Mouse (Mus musculus) adrenal gland, adult 18-20 months (tissue): ENCODE results near the gene Hist1h1a. TPM values are rescaled to one million over a fixed set of nuclear protein-coding genes. Genes with fewer than 3 reads are reported as not detected.

Experiments used
- DNase-seq, 2 experiments: peaks; one replicate each; pipeline ENCODE4 v3.0.0; 2021 to 2022; ENCODE audit warnings: low spot score in 2 of 2
- total RNA-seq, 2 experiments: library from RNA; stranded (reverse); gene quantifications; 1 replicate in 1 of 2; 2 replicates in 1 of 2; pipeline ENCODE4 v1.2.3; 2021

Gene Hist1h1a
- total RNA-seq, 2 experiments from 2014 or later = 7.1 to 14.2 TPM

DNA sequence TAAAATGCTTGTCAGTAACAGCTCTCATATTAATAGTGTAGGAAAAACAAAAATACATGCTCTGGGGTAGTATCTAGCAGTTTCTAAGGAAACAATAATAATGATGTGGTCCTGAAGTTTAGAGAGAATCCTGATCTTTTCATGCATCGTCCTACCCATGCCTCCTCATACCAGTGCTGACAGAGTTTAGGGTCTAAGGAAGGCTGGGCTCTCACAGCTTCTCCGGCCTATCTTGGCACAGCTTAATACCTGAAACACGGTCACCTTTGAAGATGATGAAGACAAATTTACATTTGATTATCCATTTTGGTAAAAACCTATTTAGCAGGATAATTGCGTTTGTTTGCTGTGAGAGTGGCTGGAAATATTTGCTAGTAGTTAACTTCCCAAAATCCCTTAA, 19.5 kb upstream of the Hist1h1a start:
- DNase-seq = no peak

DNA sequence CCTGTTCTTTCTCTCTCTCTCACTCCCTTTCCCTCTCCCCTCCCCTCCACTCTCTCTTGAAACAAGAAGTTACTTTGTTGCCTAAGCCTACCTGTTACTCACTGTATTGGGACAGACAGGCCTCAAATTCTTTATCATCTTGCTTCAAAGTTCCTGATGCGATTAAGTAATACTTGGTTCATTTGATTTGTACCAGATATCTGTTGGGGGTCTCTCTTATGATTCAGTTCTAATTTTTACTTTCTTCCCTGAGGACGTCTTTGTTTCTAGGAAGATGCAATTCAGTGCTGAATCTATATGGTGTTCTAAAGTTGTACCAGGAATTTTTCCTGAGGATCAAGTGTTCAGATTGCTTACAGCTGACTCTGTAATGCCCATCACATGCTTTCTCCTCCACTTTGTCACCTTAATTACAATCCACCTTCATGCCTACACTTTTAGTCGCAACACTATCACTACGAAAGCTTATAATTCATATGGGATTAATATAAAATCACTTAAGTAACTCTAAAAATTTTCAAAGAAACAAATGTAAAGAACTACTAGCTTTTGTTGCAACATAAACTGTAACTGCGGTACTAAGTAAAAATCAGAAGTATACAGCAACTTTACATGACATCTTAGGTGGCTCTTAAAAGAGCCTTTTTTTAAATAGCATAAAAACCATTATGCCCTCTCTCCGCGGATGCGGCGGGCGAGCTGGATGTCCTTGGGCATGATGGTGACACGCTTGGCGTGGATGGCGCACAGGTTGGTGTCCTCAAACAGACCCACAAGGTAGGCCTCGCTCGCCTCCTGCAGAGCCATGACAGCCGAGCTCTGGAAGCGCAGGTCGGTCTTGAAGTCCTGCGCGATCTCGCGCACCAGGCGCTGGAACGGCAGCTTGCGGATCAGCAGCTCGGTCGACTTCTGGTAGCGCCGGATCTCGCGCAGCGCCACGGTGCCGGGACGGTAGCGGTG, 18.8 kb upstream of the Hist1h1a start:
- no peak for DNase-seq

DNA sequence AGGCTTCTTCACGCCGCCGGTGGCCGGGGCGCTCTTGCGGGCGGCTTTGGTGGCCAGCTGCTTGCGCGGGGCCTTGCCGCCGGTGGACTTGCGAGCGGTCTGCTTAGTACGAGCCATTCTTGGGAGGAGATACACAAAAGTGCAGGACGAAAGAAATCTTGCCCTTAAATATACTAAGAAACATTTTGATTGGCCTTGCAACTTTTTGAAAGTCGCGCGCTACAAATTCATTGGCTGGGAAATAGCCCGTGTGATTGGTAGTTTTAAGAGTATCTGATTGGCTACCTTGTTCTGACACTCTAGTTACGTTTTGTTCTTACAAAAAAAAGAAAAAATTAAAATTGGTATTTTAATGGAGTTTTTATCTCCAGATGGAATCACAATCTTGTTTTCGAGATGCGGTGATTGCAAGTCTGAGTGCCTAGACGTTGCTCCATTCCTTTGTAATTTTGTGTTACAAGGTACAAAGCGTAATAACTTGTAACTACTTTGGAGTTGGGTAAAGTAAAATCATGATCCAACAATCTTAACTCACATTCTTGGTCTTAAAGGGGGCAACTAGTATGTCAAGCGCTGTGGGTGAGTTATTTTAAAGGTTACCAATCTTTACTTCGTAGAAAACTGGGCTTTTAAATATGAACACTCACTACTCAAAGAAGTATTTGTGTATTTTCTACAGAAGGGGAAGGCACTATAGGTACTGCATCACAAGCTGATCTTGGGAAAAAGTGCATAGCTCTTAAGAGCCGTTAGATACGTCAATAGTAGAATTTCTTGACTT, 17.9 kb upstream of the Hist1h1a start, which contains the start of gene Hist1h3c:
Gene Hist1h3c, minus strand, starts transcription at position 222 of the 781 bp plus-strand sequence.
- DNase-seq = peak; percentile 76 to 79

DNA sequence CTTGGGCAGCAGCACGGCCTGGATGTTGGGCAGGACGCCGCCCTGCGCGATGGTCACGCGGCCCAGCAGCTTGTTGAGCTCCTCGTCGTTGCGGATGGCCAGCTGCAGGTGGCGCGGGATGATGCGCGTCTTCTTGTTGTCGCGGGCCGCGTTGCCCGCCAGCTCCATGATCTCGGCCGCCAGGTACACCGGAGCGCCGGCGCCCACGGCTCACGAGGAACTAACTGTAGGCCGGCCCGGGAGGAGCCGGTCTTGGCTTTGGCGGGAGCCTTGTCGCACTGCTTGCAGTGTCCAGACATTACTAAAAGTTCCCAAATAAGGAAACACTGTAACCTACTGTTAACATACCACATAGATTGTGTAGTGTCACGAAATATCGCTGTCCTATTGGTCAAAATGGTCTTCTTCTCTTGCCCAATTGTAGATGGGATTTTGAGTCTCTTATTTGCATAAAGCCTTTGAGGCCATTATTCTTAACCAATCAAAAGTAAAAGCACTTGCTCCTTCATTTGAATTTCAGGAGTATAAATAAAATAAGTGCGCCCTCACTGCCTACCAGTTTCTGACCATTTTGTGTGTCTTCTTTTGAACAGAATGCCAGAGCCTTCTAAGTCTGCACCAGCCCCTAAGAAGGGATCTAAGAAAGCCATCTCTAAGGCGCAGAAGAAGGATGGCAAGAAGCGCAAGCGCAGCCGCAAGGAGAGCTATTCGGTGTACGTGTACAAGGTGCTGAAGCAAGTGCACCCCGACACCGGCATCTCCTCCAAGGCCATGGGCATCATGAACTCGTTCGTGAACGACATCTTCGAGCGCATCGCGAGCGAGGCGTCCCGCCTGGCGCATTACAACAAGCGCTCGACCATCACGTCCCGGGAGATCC, 17.0 kb upstream of the Hist1h1a start, which contains the start of gene Hist1h2bb:
Gene Hist1h2bb, plus strand, starts transcription at position 534 of the 880 bp plus-strand sequence.
- DNase-seq = peak; percentile 55 to 65

DNA sequence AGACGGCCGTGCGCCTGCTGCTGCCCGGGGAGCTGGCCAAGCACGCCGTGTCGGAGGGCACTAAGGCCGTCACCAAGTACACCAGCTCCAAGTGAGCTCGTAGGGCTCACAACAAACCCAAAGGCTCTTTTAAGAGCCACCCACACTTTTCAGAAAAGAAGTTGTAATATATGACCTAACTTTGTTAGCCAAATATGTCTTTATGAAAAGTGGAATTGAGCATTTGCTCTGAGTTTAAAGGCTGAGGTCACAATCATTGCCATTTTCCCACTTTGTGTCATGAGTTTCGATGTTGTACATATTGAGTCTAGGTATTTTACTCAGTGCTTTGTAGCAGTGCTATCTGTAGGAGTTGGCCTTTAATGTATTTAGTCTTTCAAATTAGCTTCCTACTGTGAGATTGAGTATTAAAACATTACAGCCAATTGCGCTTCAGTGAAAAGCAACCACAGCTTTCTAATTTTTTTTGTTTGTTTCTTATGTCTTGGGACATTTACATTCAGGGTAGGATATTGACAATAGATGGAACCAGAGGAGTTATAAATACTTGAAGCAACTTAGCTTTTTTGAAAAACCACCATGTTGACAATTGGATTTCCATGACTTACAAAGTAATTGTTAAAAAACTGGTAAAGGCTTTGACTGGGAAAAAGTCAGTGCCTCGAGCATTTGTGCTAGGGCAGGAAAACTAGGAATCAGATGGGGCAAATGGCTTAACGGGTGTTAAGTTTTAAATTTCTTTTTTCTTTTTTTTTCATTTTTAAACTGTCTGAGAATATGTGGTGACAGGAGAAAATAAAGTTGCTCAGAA, 16.2 kb upstream of the Hist1h1a start:
- no peak for DNase-seq

DNA sequence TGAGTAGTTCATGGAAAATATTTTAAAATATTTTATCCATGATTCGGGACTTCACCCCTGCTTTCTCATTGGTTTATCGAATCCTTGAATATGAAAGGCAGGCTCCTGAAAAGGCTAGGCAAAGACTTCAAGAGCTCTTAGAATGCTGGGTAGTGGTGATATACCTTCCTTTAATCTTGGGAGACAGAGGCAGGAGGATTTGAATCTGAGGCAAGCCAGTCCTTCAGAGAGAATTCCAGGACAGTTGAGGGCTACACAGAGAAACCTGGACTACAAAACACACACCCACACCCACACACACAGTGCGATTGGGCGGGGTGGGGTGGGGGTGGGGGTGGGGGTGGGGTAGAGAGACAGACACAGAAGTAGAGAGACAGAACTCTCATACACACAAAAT, 15.6 kb upstream of the Hist1h1a start:
- no peak for DNase-seq

DNA sequence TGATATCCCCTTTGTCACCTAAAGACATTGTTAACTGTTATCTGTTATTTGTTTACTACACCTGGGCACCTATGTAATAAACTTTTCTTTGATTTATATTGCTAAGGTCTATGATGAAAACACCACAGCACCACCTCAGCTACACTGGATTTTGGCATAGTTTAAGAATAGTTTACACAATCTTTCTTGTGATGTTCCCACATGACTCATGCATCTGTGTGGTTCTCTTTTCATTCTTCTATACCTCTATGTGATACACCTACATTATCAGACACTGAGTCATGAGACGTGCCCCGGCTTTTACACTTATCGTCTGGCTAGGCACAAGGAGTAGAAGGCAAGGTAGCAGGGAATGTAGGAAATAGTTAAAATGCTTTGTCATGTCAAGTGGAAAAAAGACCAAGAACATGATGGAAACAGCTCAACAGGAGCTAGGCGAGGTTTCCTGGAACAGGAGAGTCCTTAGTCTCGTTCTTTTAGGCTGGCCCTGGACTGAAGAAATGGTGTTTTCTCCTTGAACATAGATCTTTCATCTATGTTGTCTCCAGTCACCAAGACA, 13.8 kb upstream of the Hist1h1a start:
- no peak for DNase-seq

DNA sequence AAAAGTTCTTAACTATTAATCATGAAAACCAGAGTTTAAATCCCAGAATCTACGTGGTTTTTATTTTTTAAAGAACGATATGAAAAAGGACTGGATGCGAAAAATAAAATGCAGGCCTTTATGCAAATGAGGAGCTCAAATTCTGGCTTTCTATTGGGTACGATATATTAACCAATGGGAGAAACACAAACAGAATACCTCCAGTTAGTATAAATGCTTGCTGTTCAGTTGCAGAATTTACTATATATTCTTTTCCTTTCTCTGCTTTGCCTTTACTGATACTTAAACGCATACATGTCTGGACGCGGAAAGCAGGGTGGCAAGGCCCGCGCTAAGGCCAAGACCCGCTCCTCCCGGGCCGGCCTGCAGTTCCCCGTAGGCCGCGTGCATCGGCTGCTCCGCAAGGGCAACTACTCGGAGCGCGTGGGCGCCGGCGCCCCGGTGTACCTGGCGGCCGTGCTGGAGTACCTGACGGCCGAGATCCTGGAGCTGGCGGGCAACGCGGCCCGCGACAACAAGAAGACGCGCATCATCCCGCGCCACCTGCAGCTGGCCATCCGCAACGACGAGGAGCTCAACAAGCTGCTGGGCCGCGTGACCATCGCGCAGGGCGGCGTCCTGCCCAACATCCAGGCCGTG, 12.5 kb upstream of the Hist1h1a start, which contains the start of gene Hist1h2ab:
Gene Hist1h2ab, plus strand, starts transcription at position 288 of the 639 bp plus-strand sequence.
- DNase-seq = peak in 1 of 2 experiments; percentile 43

DNA sequence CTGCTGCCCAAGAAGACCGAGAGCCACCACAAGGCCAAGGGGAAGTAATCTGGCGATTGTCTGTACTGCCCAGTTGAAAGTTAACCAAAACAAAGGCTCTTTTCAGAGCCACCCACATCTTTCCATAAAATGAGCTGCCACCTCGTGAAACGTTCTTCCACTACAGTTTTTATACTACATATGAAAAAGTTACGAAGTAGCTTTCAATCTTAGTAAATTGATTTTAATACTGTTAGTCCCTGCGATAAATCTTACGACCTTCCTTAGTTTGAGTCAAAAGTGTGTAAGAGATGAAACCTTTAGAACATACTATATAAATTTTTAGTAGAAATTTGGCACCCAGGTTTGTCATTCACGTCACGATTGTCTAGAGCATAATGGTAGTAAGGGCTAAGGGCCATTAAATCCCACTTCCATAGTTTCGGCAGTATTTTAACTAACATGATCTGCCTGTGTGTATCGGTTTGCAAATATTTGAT, 11.9 kb upstream of the Hist1h1a start:
- DNase-seq = no peak

DNA sequence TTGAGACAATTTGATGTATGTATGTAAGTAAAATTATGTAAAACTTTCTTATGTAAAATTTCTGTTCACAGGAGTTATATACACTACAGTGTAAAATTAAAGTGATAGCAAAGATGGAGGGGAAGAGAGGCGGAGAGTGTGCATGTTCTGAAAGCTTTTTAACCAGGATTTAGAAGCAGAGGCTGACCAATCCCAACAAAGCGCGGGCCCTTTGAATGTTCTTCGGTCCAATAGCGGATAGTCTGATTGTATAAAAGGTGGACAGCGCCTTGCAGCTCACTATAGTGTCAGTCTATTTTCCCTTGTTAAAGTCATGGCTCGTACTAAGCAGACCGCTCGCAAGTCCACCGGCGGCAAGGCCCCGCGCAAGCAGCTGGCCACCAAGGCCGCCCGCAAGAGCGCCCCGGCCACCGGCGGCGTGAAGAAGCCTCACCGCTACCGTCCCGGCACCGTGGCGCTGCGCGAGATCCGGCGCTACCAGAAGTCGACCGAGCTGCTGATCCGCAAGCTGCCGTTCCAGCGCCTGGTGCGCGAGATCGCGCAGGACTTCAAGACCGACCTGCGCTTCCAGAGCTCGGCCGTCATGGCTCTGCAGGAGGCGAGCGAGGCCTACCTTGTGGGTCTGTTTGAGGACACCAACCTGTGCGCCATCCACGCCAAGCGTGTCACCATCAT, 11.3 kb upstream of the Hist1h1a start, which contains the start of gene Hist1h3b:
Gene Hist1h3b, plus strand, starts transcription at position 201 of the 675 bp plus-strand sequence.
- DNase-seq = peak; percentile 72 to 77

DNA sequence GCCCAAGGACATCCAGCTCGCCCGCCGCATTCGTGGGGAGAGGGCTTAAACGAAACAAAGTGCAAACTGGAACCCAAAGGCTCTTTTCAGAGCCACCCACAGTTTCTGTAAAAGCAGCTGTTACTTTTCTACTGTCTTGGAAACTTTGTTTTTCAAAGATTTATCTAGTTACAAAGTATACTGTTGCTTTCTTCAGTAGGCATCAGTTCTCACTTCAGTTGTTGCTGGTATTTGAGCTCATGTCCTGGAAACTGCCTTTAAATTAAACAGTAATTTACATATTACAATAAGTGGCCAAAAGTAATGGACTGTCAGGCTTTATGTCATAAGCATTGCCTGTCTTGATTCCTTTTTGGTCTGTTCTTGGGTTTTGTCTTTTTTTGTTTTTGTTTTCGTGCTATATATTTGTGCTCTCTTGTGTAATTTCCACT, 10.7 kb upstream of the Hist1h1a start:
- no peak for DNase-seq

DNA sequence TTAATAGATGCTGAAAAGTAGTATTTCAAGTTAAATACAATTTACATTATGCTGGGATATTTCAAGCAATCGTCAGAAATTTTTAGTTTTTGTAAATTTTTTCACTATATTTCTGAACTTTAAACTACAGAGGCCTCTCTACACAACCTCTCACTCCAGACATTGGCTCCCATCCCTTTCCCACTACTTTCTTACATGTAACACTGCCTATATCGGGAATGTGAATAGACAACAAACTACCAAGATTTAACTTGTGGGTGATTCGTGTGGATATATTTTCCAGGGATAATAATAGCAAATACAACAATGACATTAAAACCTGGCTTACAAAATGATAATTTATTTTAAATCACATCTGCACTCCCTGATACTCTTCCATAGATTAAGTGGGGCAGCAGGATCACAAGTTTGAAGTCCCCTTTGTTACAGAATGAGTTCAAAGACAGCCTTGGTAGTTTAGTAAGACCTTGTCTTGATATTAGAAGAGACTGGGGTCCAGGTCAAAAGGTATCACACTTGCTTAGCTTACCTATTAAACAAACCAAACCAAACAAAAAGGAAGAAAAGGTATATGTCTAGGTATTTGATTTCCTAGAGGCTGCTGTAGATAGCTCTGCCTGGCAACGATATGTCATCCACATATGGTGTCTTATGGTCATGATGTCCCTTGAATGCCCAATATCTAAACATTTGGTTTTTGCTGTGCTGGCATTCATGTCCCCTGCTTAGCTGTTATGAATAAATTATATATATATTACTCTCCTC, 10.0 kb upstream of the Hist1h1a start:
- DNase-seq = no peak

DNA sequence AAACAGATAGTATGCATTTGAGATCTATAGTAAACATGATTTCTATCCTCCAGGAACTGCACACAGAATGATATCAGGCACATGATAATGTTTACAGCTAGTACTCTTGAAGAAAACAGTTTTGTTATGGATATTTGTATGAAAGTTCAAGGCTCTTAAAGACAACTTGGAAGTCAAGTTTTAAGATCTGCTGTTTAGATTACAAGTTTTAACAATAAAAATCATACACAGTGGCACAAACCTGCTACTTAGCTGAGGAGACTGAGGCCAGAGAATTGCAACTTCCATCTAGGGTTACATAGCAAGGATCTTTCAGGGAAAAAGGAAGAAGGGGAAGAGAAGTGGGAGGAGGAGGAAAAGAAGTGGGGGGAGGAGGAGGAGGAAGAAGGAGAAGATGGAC, 8.5 kb upstream of the Hist1h1a start:
- no peak for DNase-seq

DNA sequence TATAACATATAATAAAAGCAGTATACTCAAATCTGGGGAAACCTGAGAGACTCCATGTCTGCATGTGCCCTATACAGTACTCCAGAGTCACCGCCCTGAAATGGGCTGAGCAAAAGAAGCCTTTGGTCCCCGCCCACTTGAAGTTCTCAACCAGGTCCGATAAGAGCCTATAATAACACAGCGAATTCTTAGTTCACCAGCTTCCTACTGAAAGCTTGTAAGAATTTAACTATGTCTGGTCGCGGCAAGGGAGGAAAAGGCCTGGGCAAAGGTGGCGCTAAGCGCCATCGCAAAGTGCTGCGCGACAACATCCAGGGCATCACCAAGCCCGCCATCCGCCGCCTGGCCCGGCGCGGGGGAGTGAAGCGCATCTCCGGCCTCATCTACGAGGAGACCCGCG, 6.7 kb upstream of the Hist1h1a start, which contains the start of gene Hist1h4b:
Gene Hist1h4b, plus strand, starts transcription at position 224 of the 400 bp plus-strand sequence.
- peak; percentile 72 for DNase-seq

DNA sequence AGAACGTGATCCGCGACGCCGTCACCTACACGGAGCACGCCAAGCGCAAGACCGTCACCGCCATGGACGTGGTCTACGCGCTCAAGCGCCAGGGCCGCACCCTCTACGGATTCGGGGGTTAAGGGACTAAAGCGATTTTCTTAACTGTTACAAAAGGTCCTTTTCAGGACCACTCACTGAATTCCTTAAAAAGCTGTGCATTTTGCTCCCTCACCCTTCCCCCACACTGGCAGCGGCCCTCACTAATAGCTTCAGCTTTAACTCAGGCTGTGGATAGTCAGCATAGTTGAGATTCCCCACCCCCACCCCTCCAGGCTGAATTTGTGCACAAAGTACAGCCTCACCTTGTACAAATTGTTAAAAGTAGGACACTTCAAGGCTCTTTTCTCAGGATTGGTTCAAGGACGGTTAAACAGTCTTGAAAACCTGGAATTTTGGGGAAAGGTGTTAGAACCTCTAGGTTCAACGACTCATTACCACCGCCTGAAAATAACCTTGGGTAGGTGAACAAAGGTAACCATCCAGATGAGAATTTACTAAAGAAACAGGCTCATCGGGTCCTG, 6.2 kb upstream of the Hist1h1a start:
- DNase-seq = no peak

DNA sequence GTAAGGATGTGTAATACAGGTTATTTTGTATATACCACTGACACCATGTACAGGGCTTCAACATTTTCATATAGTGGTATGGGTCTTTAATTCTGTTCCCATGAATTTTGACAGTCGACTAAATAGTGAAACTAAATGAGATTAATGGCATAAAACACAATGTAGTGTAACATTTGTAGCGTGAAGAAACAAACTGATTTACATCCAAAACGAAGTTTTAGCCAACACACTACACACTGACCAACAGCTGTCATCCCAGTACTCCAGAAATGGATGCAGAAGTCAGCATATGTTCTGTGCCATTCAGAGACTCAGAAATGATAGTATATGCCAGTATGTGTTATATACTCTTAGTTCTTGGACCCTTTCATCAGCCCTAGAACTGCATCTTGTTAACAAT, 5.5 kb upstream of the Hist1h1a start:
- no peak for DNase-seq

DNA sequence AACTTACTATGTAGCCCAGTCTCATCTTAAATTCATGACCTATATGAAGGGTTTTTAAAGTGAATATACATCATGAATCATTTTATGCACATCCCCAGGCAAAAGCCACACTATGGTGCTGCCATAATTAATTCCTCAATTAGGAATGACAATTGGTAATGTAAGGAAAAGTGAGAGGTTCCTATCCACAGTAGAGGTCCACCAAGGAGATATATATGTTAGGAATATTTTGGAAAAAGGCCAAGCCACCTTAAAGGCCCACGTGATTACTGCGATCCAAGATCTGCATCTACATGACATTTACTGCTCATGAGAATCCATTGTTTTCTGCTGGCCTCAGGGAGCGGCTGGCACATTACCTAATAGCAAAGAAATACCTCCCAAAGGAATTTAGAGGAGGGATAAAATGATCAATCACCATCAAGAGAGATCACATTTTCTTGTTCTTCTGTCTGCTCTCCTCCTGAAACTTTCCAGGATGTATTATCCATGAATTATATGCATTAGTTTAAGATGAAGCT, 4.2 kb upstream of the Hist1h1a start:
- DNase-seq = no peak
